Mouse (Mus musculus) cortical plate, adult 2 months (tissue): Measurements from ENCODE around the gene B3glct. TPM values are rescaled to one million over a fixed set of nuclear protein-coding genes. Genes with fewer than 3 reads are reported as not detected.

Experiments used
- H3K27ac ChIP-seq: fragments of 200-500 bp; 2 replicates; pipeline ENCODE4 v1.5.1; 2012; ENCODE audit warnings: low read length, control low read depth, inconsistent platforms; ENCODE audit not compliant: insufficient read depth
- H3K4me1 ChIP-seq: fragments of 200-500 bp; 2 replicates; pipeline ENCODE4 v1.6.1; 2011; ENCODE audit warnings: low read length; ENCODE audit not compliant: control insufficient read depth, insufficient read depth
- H3K4me3 ChIP-seq: fragments of 200-500 bp; 2 replicates; pipeline ENCODE4 v1.5.1; 2011; ENCODE audit warnings: mild to moderate bottlenecking, low read length, control low read depth; ENCODE audit not compliant: insufficient read depth
- CTCF ChIP-seq: fragments of 200-500 bp; IDR thresholded peaks from 2 replicates; pipeline ENCODE4 v1.5.1; 2011; ENCODE audit warnings: mild to moderate bottlenecking, control low read depth, low read length; ENCODE audit not compliant: insufficient read depth; ENCODE audit errors: extremely low read depth
- POLR2A ChIP-seq: fragments of 200-500 bp; IDR thresholded peaks from 2 replicates; pipeline ENCODE4 v1.6.1; 2011; ENCODE audit warnings: mild to moderate bottlenecking, low read length, control low read depth; ENCODE audit not compliant: insufficient read depth; ENCODE audit errors: extremely low read depth
- polyA plus RNA-seq: library from polyadenylated mRNA; depleted of rRNA; stranded (reverse); fragments of >200 nt; gene quantifications from 2 replicates; pipeline ENCODE4 v1.2.3, GENCODE M21; 2012

The B3glct gene
- polyA plus RNA-seq, 1 experiment: 14.2 TPM

DNA sequence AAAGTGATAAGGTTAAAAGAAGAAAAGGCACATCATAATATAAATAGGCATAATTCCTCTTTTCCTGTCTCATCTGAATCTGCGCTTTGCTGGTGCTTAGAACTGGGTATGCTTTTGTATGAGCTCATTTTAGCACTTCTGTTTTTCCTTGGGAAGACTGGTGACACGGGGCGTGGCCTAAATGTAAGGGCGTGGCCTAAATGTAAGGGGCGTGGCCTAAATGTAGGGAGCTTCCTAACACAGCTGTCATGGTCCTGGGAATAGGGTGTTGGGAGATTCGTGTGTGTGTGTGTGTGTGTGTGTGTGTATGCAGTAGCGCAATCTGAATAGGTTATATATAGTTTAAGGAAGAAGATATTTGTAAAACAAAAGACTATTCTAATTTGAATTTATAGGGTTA, 62.1 kb downstream of the B3glct start:
- no peak overlapping the region for H3K27ac ChIP-seq
- no peaks in the 10 kb centered on the region for H3K4me1 ChIP-seq
- TF ChIP-seq CTCF (no peak), POLR2A (no peak)
- H3K4me3 ChIP-seq: no peak overlapping the region

- no peak overlapping the region for H3K4me3 ChIP-seq
- no peaks in the 10 kb centered on the region for H3K4me1 ChIP-seq
- TF ChIP-seq POLR2A (no peak), CTCF (no peak)
- H3K27ac ChIP-seq: no peak overlapping the region
These were observed 62.7 kb downstream of the B3glct start for GRCm38 (mm10) chr5:149740703-149741102.

- H3K27ac ChIP-seq: no peak overlapping the region
- H3K4me3 ChIP-seq: no peak overlapping the region
- TF ChIP-seq POLR2A (no peak), CTCF (no peak)
- no peaks in the 10 kb centered on the region for H3K4me1 ChIP-seq
These were observed 64.3 kb downstream of the B3glct start for GRCm38 (mm10) chr5:149742286-149742685.

DNA sequence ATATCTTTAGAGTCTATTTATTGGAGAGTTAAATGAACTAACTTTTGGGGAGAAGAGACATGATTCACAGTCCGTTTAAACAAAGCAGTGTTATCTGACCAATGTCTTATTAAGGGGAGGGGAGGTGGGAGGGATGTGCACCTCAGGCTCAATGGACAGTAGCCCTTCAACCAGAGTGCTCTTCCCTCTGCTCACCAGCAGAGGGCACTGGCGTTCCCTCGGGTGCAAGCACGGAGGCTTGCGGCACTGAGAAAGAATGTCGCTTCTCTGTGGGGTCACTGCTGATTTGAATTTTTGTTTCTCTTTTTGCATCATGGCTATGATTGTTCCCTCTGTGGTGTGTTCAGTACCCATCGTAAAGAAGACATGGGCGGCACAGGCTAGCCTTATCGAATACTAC, 67.0 kb downstream of the B3glct start:
- Histone ChIP-seq H3K4me1 (no peaks in the 10 kb centered on the region), H3K4me3 (no peak overlapping the region), H3K27ac (no peak overlapping the region)
- TF ChIP-seq POLR2A (no peak), CTCF (peak; percentile 26; the same call in 1 of the 2 replicates)

DNA sequence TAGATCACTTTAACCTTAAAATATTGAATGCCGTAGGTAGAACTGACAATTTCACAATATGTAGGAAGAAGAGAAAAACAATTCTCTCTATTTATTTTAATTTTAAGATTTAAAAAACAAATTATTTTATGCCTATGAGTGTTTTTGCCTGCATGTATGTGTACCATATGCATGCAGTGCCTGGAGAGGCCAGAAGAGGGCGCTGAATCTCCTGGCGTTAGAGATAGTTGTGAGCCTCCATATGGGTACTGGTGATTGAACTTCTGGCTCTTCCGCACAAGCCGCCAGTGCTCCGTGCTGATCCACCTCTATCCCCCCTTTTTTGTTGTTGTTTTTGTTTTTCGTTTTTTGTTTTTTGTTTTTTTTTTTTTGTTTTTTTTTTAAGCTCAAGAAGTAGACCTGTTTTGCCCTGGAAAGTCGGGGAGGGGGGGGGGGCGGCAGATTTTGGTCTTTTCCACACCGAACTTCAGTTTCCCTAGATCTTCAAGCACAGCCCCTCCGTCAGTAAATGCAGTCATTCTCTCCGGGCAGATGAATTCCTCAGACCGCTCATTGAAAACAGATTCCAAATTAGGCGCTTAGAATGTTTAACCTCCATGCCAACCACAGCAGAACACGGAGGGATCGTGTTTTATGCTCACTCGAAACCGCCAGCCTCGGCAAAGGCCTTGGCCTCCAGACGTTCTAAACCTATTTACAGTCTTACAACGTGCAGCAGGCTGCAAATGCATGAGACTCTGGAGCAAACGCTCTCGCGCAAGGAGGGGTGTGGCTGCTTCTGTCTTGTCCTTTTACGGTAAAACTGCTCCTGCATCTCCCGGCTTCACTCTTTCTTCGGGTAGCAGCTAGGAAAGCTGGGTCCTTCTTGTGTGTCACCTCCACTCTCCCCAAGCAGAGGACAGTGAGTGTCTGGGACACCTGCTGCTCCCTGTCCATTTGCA, 70.9 kb downstream of the B3glct start:
- Histone ChIP-seq H3K4me3 (no peak overlapping the region), H3K27ac (no peak overlapping the region), H3K4me1 (no peaks in the 10 kb centered on the region)
- TF ChIP-seq CTCF (0 out of 2 replicates have a peak, but pooled peaks have one; percentile 12), POLR2A (no peak)

GRCm38 (mm10) chr5:149751861-149752260, 73.8 kb downstream of the B3glct start:
- no peak overlapping the region for H3K27ac ChIP-seq
- no peak for TF ChIP-seq POLR2A
- no peak for TF ChIP-seq CTCF
- H3K4me3 ChIP-seq: no peak overlapping the region
- no peaks in the 10 kb centered on the region for H3K4me1 ChIP-seq

- H3K27ac ChIP-seq: no peak overlapping the region
- H3K4me3 ChIP-seq: no peak overlapping the region
- H3K4me1 ChIP-seq: no peaks in the 10 kb centered on the region
- TF ChIP-seq CTCF (no peak), POLR2A (no peak)
These were observed 75.0 kb downstream of the B3glct start for GRCm38 (mm10) chr5:149753073-149753472.

DNA sequence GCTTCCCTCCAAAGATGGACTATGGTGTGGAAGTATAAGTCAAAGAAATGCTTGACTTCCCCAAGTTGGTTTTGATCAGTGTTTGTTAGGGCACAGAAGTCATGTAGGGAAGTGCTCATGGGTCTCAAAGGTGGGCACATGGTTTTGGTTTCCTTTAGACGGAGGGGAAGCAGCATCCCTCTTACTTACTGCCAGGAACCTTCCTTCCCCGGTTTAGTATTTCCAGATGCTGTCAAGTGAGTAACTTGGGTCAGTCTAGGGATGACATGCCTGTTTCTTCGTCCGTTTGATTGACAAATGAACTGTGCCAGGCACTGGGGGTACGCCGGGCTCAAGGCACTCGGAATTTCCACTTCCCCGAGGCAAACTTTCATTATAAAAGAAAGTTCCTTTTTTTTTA, 89.1 kb downstream of the B3glct start:
- Histone ChIP-seq H3K4me3 (no peak overlapping the region), H3K4me1 (no peaks in the 10 kb centered on the region), H3K27ac (no peak overlapping the region)
- no peak for TF ChIP-seq CTCF
- TF ChIP-seq POLR2A: no peak

DNA sequence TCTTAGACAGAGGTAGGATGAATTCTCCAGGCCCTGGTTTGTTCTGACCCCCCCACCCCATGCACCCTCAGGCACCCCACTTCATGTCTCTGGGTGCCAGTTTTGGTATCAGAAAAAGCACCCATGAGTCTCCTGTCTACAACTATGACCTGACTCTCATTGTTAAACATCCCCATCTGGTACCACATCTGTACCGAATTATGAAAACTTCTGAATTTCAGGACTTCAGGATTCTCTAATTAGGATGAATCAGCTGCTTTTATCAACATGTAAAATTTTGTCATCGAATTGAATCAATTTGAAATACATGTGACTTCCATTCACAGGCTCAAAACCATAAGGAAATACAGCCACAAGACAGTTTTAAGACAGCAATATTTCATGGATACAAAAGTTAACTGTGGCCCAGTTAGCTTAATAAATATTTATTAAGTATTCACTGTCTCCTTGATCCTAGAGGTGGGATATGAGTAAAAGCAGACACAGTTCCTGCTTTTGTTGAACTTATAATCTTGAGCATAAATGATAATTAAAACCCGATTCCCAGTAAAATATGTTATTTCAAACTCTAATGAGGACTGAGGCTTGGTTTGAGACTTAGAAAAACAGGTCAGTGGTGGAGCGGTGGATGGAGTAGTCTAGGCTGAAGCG, 89.7 kb downstream of the B3glct start:
- Histone ChIP-seq H3K27ac (no peak overlapping the region), H3K4me3 (no peak overlapping the region), H3K4me1 (no peaks in the 10 kb centered on the region)
- TF ChIP-seq POLR2A (no peak), CTCF (no peak)
